Mouse (Mus musculus): ENCODE measurements at regions not wholly inside any gene's neighbourhood (a gene's known extent, or its start where the extent isn't known, plus 50 kb on each side); places are given as distances from the start of the nearest gene placed in this dataset.

GRCm38 (mm10) chr12:65513070-65513469 is 287.8 kb downstream of the Wdr20rt start:
- Histone ChIP-seq H3K27ac (ENCODE audit: insufficient read depth, low read depth) (no peak overlapping the region), H3K4me1 (ENCODE audit: control insufficient read depth in 1 of 2, insufficient read depth in 2 of 2) (no peaks in the 10 kb centered on the region), H3K4me3 (replicated peaks in 1 of 3; ENCODE audit: low read depth in 2 of 3, low read length in 2 of 3, poor library complexity in 1 of 3) (no peak overlapping the region), H3K79me2 (replicated peaks; ENCODE audit: control insufficient read depth, extremely low read depth, insufficient read depth, poor library complexity, severe bottlenecking) (no peaks in the 10 kb centered on the region), H3K9me3 (replicated peaks; ENCODE audit: low read length) (no peaks in the 10 kb centered on the region), H3K9ac (ENCODE audit: insufficient read depth, low read depth) (no peak overlapping the region), H3K27me3 (replicated peaks) (no peaks in the 10 kb centered on the region), H3K36me3 (replicated peaks in 1 of 2; ENCODE audit: control insufficient read depth in 1 of 2, insufficient read depth in 1 of 2, low read length in 1 of 2) (no peaks in the 10 kb centered on the region), H3K4me2 (ENCODE audit: insufficient read depth, low read depth, poor library complexity, severe bottlenecking) (no peak overlapping the region)
- DNase-seq (ENCODE audit: extremely low read depth), result no peak
- TF ChIP-seq ZC3H11A (IDR thresholded peaks at IDR 0.05; ENCODE audit: low read depth, low read length), result no peak
- TF ChIP-seq GABPA (IDR thresholded peaks at IDR 0.05; ENCODE audit: insufficient replicate concordance, low read depth, low read length), result no peak
- no peak for TF ChIP-seq PAX5 (IDR thresholded peaks at IDR 0.05; ENCODE audit: low read length)
- TF ChIP-seq JUN (IDR thresholded peaks at IDR 0.05; ENCODE audit: insufficient read depth, low read depth, low read length), result no peak
- no peak for TF ChIP-seq SIN3A (IDR thresholded peaks at IDR 0.05; ENCODE audit: low read length)
- no peak for TF ChIP-seq ELF1 (IDR thresholded peaks at IDR 0.05; ENCODE audit: low read depth, low read length)
- in situ Hi-C loops (cut with MboI; ENCODE audit: low pct_ligation_motif_present, low pct_unique_long_range_greater_than_20kb, low sequenced_read_pairs), result no loop called here
- dilution Hi-C loops (cut with MboI; ENCODE audit: extremely low pct_ligation_motif_present, extremely low pct_unique_long_range_greater_than_20kb, low sequenced_read_pairs), result no loop called here

- dilution Hi-C loops (cut with MboI; ENCODE audit: extremely low pct_ligation_motif_present, extremely low pct_unique_long_range_greater_than_20kb, low sequenced_read_pairs), result no loop called here
- in situ Hi-C loops (cut with MboI; ENCODE audit: low pct_ligation_motif_present, low pct_unique_long_range_greater_than_20kb, low sequenced_read_pairs), result no loop called here
These were observed 308.9 kb downstream of the Wdr20rt start for GRCm38 (mm10) chr12:65534142-65534690.

GRCm38 (mm10) chr12:65548301-65548700 is 323.0 kb downstream of the Wdr20rt start:
- H3K36me3 ChIP-seq (replicated peaks in 1 of 2; ENCODE audit: control insufficient read depth in 1 of 2, insufficient read depth in 1 of 2, low read length in 1 of 2), result no peaks in the 10 kb centered on the region
- no peaks in the 10 kb centered on the region for H3K27me3 ChIP-seq (replicated peaks)
- no peak overlapping the region for H3K4me2 ChIP-seq (ENCODE audit: insufficient read depth, low read depth, poor library complexity, severe bottlenecking)
- H3K4me3 ChIP-seq (replicated peaks in 1 of 3; ENCODE audit: low read depth in 2 of 3, low read length in 2 of 3, poor library complexity in 1 of 3), result no peak overlapping the region
- no peak overlapping the region for H3K9ac ChIP-seq (ENCODE audit: insufficient read depth, low read depth)
- no peak for DNase-seq (ENCODE audit: extremely low read depth)
- H3K4me1 ChIP-seq (ENCODE audit: control insufficient read depth in 1 of 2, insufficient read depth in 2 of 2), result no peaks in the 10 kb centered on the region
- no peaks in the 10 kb centered on the region for H3K9me3 ChIP-seq (replicated peaks; ENCODE audit: low read length)
- no peak overlapping the region for H3K27ac ChIP-seq (ENCODE audit: insufficient read depth, low read depth)
- in situ Hi-C loops (cut with MboI; ENCODE audit: low pct_ligation_motif_present, low pct_unique_long_range_greater_than_20kb, low sequenced_read_pairs) (no loop called here), dilution Hi-C loops (cut with MboI; ENCODE audit: extremely low pct_ligation_motif_present, extremely low pct_unique_long_range_greater_than_20kb, low sequenced_read_pairs) (no loop called here)
- H3K79me2 ChIP-seq (replicated peaks; ENCODE audit: control insufficient read depth, extremely low read depth, insufficient read depth, poor library complexity, severe bottlenecking), result no peaks in the 10 kb centered on the region
- TF ChIP-seq MYC (IDR thresholded peaks at IDR 0.05; ENCODE audit: low read depth, low read length) (no peak), GABPA (IDR thresholded peaks at IDR 0.05; ENCODE audit: insufficient replicate concordance, low read depth, low read length) (no peak), RAD21 (IDR thresholded peaks at IDR 0.05; ENCODE audit: low read depth, low read length) (no peak), HCFC1 (IDR thresholded peaks at IDR 0.05; ENCODE audit: low read depth, low read length) (no peak), USF1 (IDR thresholded peaks at IDR 0.05; ENCODE audit: low read depth, low read length) (no peak), NELFE (IDR thresholded peaks at IDR 0.05; ENCODE audit: low read depth, low read length) (no peak), BHLHE40 (IDR thresholded peaks at IDR 0.05; ENCODE audit: low read depth, low read length) (no peak), ZMIZ1 (IDR thresholded peaks at IDR 0.05; ENCODE audit: low read depth, low read length) (no peak), ZKSCAN1 (IDR thresholded peaks at IDR 0.05; ENCODE audit: borderline replicate concordance, low read depth, low read length) (no peak), SIN3A (IDR thresholded peaks at IDR 0.05; ENCODE audit: low read length) (no peak), SMC3 (IDR thresholded peaks at IDR 0.05; ENCODE audit: low read depth, low read length) (no peak), RCOR1 (conservative IDR thresholded peaks at IDR 0.05; ENCODE audit: low read depth, low read length) (no peak), IRF4 (IDR thresholded peaks at IDR 0.05; ENCODE audit: low read depth, low read length) (no peak), JUND (conservative IDR thresholded peaks at IDR 0.05; ENCODE audit: low read depth, low read length) (no peak), ETS1 (conservative IDR thresholded peaks at IDR 0.05; ENCODE audit: low read depth, low read length) (no peak), ELF1 (IDR thresholded peaks at IDR 0.05; ENCODE audit: low read depth, low read length) (no peak), TBP (conservative IDR thresholded peaks at IDR 0.05; ENCODE audit: low read depth, low read length) (no peak), NRF1 (IDR thresholded peaks at IDR 0.05; ENCODE audit: low read depth, low read length) (no peak)

More at GRCm38 (mm10) chr12:65534142-65534690, 308.9 kb downstream of the Wdr20rt start:
- Histone ChIP-seq H3K9ac (ENCODE audit: insufficient read depth, low read depth) (no peak overlapping the region), H3K4me2 (ENCODE audit: insufficient read depth, low read depth, poor library complexity, severe bottlenecking) (no peak overlapping the region), H3K27ac (ENCODE audit: insufficient read depth, low read depth) (no peak overlapping the region), H3K27me3 (replicated peaks) (no peaks in the 10 kb centered on the region), H3K4me1 (ENCODE audit: control insufficient read depth in 1 of 2, insufficient read depth in 2 of 2) (peaks cover 0 to 11% of the 10 kb centered on the region in 2 experiments; a peak in 1 of 4 replicates), H3K4me3 (replicated peaks in 1 of 3; ENCODE audit: low read depth in 2 of 3, low read length in 2 of 3, poor library complexity in 1 of 3) (no peak overlapping the region), H3K36me3 (replicated peaks in 1 of 2; ENCODE audit: control insufficient read depth in 1 of 2, insufficient read depth in 1 of 2, low read length in 1 of 2) (no peaks in the 10 kb centered on the region), H3K9me3 (replicated peaks; ENCODE audit: low read length) (no peaks in the 10 kb centered on the region), H3K79me2 (replicated peaks; ENCODE audit: control insufficient read depth, extremely low read depth, insufficient read depth, poor library complexity, severe bottlenecking) (no peaks in the 10 kb centered on the region)
- DNase-seq (ENCODE audit: extremely low read depth), result no peak
- TF ChIP-seq POLR2A (IDR thresholded peaks at IDR 0.05; ENCODE audit: low read depth, low read length) (no peak), ZC3H11A (IDR thresholded peaks at IDR 0.05; ENCODE audit: low read depth, low read length) (no peak), MAZ (IDR thresholded peaks at IDR 0.05; ENCODE audit: low read depth, low read length) (no peak), SIN3A (IDR thresholded peaks at IDR 0.05; ENCODE audit: low read length) (no peak), ELF1 (IDR thresholded peaks at IDR 0.05; ENCODE audit: low read depth, low read length) (no peak), TBP (conservative IDR thresholded peaks at IDR 0.05; ENCODE audit: low read depth, low read length) (no peak), ZMIZ1 (IDR thresholded peaks at IDR 0.05; ENCODE audit: low read depth, low read length) (no peak), UBTF (IDR thresholded peaks at IDR 0.05; ENCODE audit: low read depth, low read length) (no peak), ETS1 (conservative IDR thresholded peaks at IDR 0.05; ENCODE audit: low read depth, low read length) (no peak), ZKSCAN1 (IDR thresholded peaks at IDR 0.05; ENCODE audit: borderline replicate concordance, low read depth, low read length) (no peak), SMC3 (IDR thresholded peaks at IDR 0.05; ENCODE audit: low read depth, low read length) (no peak), CTCF (conservative IDR thresholded peaks at IDR 0.05 in 1 of 2, IDR thresholded peaks at IDR 0.05 in 1 of 2; ENCODE audit: low read depth in 2 of 2, low read length in 2 of 2) (no peak), IRF4 (IDR thresholded peaks at IDR 0.05; ENCODE audit: low read depth, low read length) (no peak)

All from CH12.LX (cell line).